Mouse (Mus musculus): ENCODE data around the gene Mmp19.

DNA sequence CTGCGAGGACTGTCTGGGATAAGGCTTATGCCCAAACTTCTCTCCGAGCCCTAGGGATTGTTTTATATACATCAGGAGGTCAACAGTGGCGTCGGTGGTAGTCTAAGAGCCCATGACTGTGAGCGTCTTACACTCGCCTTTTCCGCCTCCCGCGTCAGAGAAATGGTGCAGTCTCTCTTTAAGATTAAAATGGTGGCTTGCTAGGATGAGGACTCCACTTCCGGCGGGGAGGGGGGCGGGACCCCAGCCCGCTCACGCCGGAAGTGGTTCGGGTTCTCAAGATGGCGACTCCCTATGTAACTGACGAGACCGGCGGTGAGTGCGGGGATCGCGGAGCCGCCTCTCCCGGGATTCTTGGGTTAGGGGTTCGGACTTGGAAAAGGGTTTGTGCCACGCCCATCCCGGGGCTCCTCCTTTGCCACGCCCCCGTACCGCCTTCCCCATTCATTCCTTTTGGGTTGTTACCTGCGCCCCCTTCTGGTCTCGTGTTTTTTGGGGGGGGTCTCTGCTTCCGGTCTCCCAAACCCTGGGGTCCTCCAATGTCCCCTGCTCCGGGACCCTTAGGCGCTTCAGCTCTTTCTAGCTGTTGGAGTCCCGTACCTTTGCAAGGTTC lies 42.4 kb upstream of the Mmp19 start:
- peak; percentile 9 for TF ChIP-seq CTCF (IDR thresholded peaks at IDR 0.05; ENCODE audit: low read depth, low read length)
- no peak for TF ChIP-seq EP300 (IDR thresholded peaks at IDR 0.05; ENCODE audit: insufficient read depth, low read depth, low read length)

Data from ES-Bruce4 (cell line).